Mouse (Mus musculus) ES-E14 (cell line): ENCODE data around the gene Hjurp.
"Not testable (repeated sequence)": the region's sequence is repeated elsewhere in the genome, so short reads cannot be mapped to it uniquely, and the experiment has no call there.

ENCODE experiments used
- MAFK ChIP-seq: IDR thresholded peaks from 2 replicates; pipeline ENCODE4 v1.6.1; 2014; ENCODE audit warnings: mild to moderate bottlenecking, low read depth, low read length, inconsistent platforms; ENCODE audit not compliant: insufficient read depth
- ZC3H11A ChIP-seq: IDR thresholded peaks from 2 replicates; pipeline ENCODE4 v1.6.1; 2012; ENCODE audit warnings: low read depth, mild to moderate bottlenecking, inconsistent platforms, low read length, borderline replicate concordance

DNA sequence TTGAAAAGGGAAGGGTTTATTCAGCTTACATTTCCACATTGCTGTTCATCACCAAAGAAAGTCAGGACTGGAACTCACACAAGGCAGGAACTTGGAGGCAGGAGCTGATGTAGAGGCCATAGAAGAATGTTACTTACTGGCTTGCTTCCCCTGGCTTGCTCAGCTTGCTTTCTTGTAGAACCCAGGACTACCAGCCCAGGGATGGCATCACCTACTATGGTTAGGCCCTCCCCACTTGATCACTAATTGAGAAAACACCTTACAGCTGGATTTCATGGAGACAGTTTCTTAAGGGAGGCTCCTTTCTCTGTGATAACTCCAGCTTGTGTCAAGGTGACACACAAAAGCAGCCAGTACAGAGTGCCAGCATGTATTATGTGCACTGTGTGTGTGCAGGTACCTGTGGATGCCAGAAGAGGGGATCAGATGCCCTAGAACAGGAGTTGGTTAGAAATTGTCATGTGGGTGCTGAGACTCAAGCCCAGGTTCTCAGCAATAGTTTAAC, 54.4 kb downstream of the Hjurp start:
- not testable (repeated sequence) for TF ChIP-seq MAFK, ZC3H11A
